Comparison of ENCODE assay signal across 23 mouse cellular contexts in the genomic region with DNA sequence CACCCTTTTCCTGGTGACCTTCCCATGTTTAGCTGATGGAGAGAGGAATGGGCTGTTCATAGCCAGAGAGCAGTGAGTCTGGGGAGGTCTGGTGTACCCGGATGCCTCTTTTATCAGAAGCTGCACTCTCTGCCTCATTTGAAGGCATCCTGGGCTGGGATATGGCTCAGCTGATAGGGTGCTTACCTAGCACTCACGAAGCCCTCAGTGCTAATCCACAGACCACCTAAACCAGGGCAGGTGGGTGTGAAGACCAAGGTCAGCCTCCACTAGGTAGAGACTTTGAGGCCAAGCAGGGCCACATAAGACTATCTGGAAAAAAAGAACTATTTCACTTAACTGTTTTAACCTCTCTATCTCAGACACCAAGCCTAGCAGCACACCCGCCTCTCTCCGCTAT. TPM values are rescaled to one million over a fixed set of nuclear protein-coding genes. Genes with fewer than 3 reads are reported as not detected.
DNase-seq lines count a peak whose midpoint lies in the region; ATAC-seq lines count a peak whose summit lies in the region.
"Had no signal": no experiment of that assay in that cellular context is flagged by ENCODE, and none has a peak within 500 bp of the region (broad histone marks: within the 10 kb centered on the region; RNA-seq: fewer than 3 reads in every experiment).

No protein-coding gene starts in this region.

- WGBS in embryonic facial prominence, embryonic 10.5 days, result 76% methylated on average over 4 of the region's 4 CpGs
- WGBS in forebrain, embryonic 13.5 days, result 84% methylated on average over 4 of the region's 4 CpGs
- 80% methylated on average over 4 of the region's 4 CpGs for WGBS in hindbrain, embryonic 14.5 days
- 81% methylated on average over 4 of the region's 4 CpGs for WGBS in midbrain, embryonic 14.5 days

- no peak for ATAC-seq in forebrain, embryonic 13.5 days
- no peak for ATAC-seq in hindbrain, embryonic 14.5 days (ENCODE audit: low FRiP score)
- no peak for ATAC-seq in midbrain, embryonic 14.5 days (ENCODE audit: low FRiP score, low TSS enrichment)

- DNase-seq in embryonic facial prominence, embryonic 10.5 days (ENCODE audit: low spot score), result no peak
- DNase-seq in hindbrain, embryonic 14.5 days (ENCODE audit: low spot score), result no peak
- DNase-seq in midbrain, embryonic 14.5 days, result no peak
- DNase-seq in spleen, postnatal 10 days (ENCODE audit: low spot score in 2 of 2), result no peak
- no peak for DNase-seq in heart, adult 8-10 months (ENCODE audit: low spot score)
- no peak for DNase-seq in retina, postnatal 1 day
- DNase-seq: adrenal gland, postnatal 10 days; cerebellum, adult 2 months; kidney, adult 11 months; thymus, postnatal 25 days had no signal

- H3K4me3 ChIP-seq in embryonic facial prominence, embryonic 10.5 days, result no peak overlapping the region
- no peak overlapping the region for H3K4me3 ChIP-seq in forebrain, embryonic 13.5 days
- H3K4me3 ChIP-seq in hindbrain, embryonic 14.5 days (replicated peaks; ENCODE audit: low read length), result no peak overlapping the region
- H3K4me3 ChIP-seq in midbrain, embryonic 14.5 days (replicated peaks; ENCODE audit: low read depth, low read length), result no peak overlapping the region
- H3K4me3 ChIP-seq: embryonic facial prominence, embryonic 13.5 days; heart, adult 2 months; left cerebral cortex, adult 2 months; limb, embryonic 13.5 days; lung, embryonic 15.5 days; stomach, embryonic 15.5 days had no signal

- H3K27ac ChIP-seq in embryonic facial prominence, embryonic 10.5 days (replicated peaks), result peak overlapping the region; percentile 35; the same call in 1 of the 2 replicates
- H3K27ac ChIP-seq in forebrain, embryonic 13.5 days, result peak overlapping the region; percentile 75; the same call in 1 of the 2 replicates
- H3K27ac ChIP-seq in hindbrain, embryonic 14.5 days, result peak overlapping the region; percentile 83
- peak overlapping the region; percentile 77 for H3K27ac ChIP-seq in midbrain, embryonic 14.5 days (replicated peaks; ENCODE audit: low read depth, low read length)
- H3K27ac ChIP-seq: embryonic facial prominence, embryonic 13.5 days; left cerebral cortex, adult 2 months; limb, embryonic 13.5 days; lung, embryonic 15.5 days; stomach, embryonic 15.5 days had no signal

- no peak overlapping the region for H3K4me2 ChIP-seq in forebrain, embryonic 13.5 days
- no peak overlapping the region for H3K4me2 ChIP-seq in hindbrain, embryonic 14.5 days (replicated peaks)
- H3K4me2 ChIP-seq in midbrain, embryonic 14.5 days (ENCODE audit: low read length), result no peak overlapping the region
- H3K4me2 ChIP-seq: embryonic facial prominence, embryonic 13.5 days; lung, embryonic 15.5 days had no signal

- no peaks in the 10 kb centered on the region for H3K36me3 ChIP-seq in embryonic facial prominence, embryonic 10.5 days (replicated peaks)
- no peaks in the 10 kb centered on the region for H3K36me3 ChIP-seq in forebrain, embryonic 13.5 days (ENCODE audit: poor library complexity, severe bottlenecking)
- no peaks in the 10 kb centered on the region for H3K36me3 ChIP-seq in hindbrain, embryonic 14.5 days (replicated peaks; ENCODE audit: control insufficient read depth, insufficient read depth)
- no peaks in the 10 kb centered on the region for H3K36me3 ChIP-seq in midbrain, embryonic 14.5 days (ENCODE audit: control insufficient read depth, insufficient read depth, low read length)
- H3K36me3 ChIP-seq: embryonic facial prominence, embryonic 13.5 days; limb, embryonic 13.5 days; lung, embryonic 15.5 days; stomach, embryonic 15.5 days had no signal

- no peaks in the 10 kb centered on the region for H3K27me3 ChIP-seq in embryonic facial prominence, embryonic 10.5 days (replicated peaks; ENCODE audit: low read depth, poor library complexity, severe bottlenecking)
- H3K27me3 ChIP-seq in forebrain, embryonic 13.5 days, result no peaks in the 10 kb centered on the region
- H3K27me3 ChIP-seq in hindbrain, embryonic 14.5 days (ENCODE audit: control insufficient read depth, insufficient read depth, low read length), result no peaks in the 10 kb centered on the region
- H3K27me3 ChIP-seq in midbrain, embryonic 14.5 days (ENCODE audit: control insufficient read depth, insufficient read depth, low read length), result no peaks in the 10 kb centered on the region
- H3K27me3 ChIP-seq: embryonic facial prominence, embryonic 13.5 days; limb, embryonic 13.5 days; lung, embryonic 15.5 days; stomach, embryonic 15.5 days had no signal

- no peak overlapping the region for H3K9ac ChIP-seq in forebrain, embryonic 13.5 days
- H3K9ac ChIP-seq in hindbrain, embryonic 14.5 days, result no peak overlapping the region
- no peak overlapping the region for H3K9ac ChIP-seq in midbrain, embryonic 14.5 days (replicated peaks; ENCODE audit: low read length)
- H3K9ac ChIP-seq: embryonic facial prominence, embryonic 13.5 days; limb, embryonic 13.5 days; lung, embryonic 15.5 days; stomach, embryonic 15.5 days had no signal

- no peaks in the 10 kb centered on the region for H3K9me3 ChIP-seq in embryonic facial prominence, embryonic 10.5 days
- no peaks in the 10 kb centered on the region for H3K9me3 ChIP-seq in forebrain, embryonic 13.5 days (replicated peaks)
- H3K9me3 ChIP-seq in hindbrain, embryonic 14.5 days (ENCODE audit: control insufficient read depth, low read length), result no peaks in the 10 kb centered on the region
- H3K9me3 ChIP-seq in midbrain, embryonic 14.5 days (ENCODE audit: control insufficient read depth, low read length), result no peaks in the 10 kb centered on the region
- H3K9me3 ChIP-seq: embryonic facial prominence, embryonic 13.5 days; limb, embryonic 13.5 days; lung, embryonic 15.5 days; stomach, embryonic 15.5 days had no signal

- H3K4me1 ChIP-seq in embryonic facial prominence, embryonic 10.5 days, result peaks cover 13% of the 10 kb centered on the region
- H3K4me1 ChIP-seq in forebrain, embryonic 13.5 days, result peaks cover 15% of the 10 kb centered on the region
- H3K4me1 ChIP-seq in hindbrain, embryonic 14.5 days (replicated peaks; ENCODE audit: control insufficient read depth, insufficient read depth, low read length), result peaks cover 4% of the 10 kb centered on the region
- H3K4me1 ChIP-seq in midbrain, embryonic 14.5 days (ENCODE audit: control insufficient read depth, insufficient read depth, low read length), result peaks cover 9% of the 10 kb centered on the region
- H3K4me1 ChIP-seq: lung, embryonic 15.5 days had no signal

RNA-seq across cellular contexts. Expression of a gene that starts 7.5 kb away (rescaled TPM):
- 3.7 and 3.8 TPM in 2 replicates for polyA plus RNA-seq in embryonic facial prominence, embryonic 10.5 days (2016; fragmentation: Nextera tagmentation; extraction: Ambion mirVana)
- 3.6 and 4.4 TPM in 2 replicates for polyA plus RNA-seq in forebrain, embryonic 13.5 days (2015; fragmentation: Nextera tagmentation; extraction: Ambion mirVana)
- polyA plus RNA-seq in hindbrain, embryonic 14.5 days (2014; fragmentation: Nextera tagmentation; extraction: Ambion mirVana), result 3.3 and 3.9 TPM in 2 replicates
- polyA plus RNA-seq in midbrain, embryonic 14.5 days (2014; fragmentation: Nextera tagmentation; extraction: Ambion mirVana), result 1.5 and 2.8 TPM in 2 replicates
- 10 to 100 TPM; 20.2 to 22.1 (median 21.5) TPM for total RNA-seq in heart, adult 8-10 months (2022)

RNA-seq across cellular contexts. Expression of a gene that starts 25.6 kb away (rescaled TPM):
- not detected in 2 replicates for polyA plus RNA-seq in embryonic facial prominence, embryonic 10.5 days (2016; fragmentation: Nextera tagmentation; extraction: Ambion mirVana)
- polyA plus RNA-seq in forebrain, embryonic 13.5 days (2015; fragmentation: Nextera tagmentation; extraction: Ambion mirVana), result not detected in 2 replicates
- polyA plus RNA-seq in hindbrain, embryonic 14.5 days (2014; fragmentation: Nextera tagmentation; extraction: Ambion mirVana), result not detected in 2 replicates
- not detected in 2 replicates for polyA plus RNA-seq in midbrain, embryonic 14.5 days (2014; fragmentation: Nextera tagmentation; extraction: Ambion mirVana)
- total RNA-seq in heart, adult 8-10 months (2022), result not detected
- total RNA-seq: adrenal gland, postnatal 10 days; common myeloid progenitor, adult 5-6 weeks; gastrocnemius, adult 8-10 months; heart, adult 2 months; heart, postnatal 14 days; left cerebral cortex, adult 2 months; megakaryocyte, adult 5-6 weeks had no signal
- polyA plus RNA-seq: CD4-positive, CD25-positive, alpha-beta regulatory T cell, adult 4 months; cerebellum, adult 2 months; embryonic facial prominence, embryonic 13.5 days; heart, adult 2 months; limb, embryonic 13.5 days; lung, embryonic 15.5 days; neural tube, embryonic 11.5 days had no signal

RNA-seq across cellular contexts. Expression of a gene that starts 51.4 kb away (rescaled TPM):
- 0.12 TPM in 1 of 2 replicates, not detected in the other for polyA plus RNA-seq in embryonic facial prominence, embryonic 10.5 days (2016; fragmentation: Nextera tagmentation; extraction: Ambion mirVana)
- 0.14 and 0.21 TPM in 2 replicates for polyA plus RNA-seq in forebrain, embryonic 13.5 days (2015; fragmentation: Nextera tagmentation; extraction: Ambion mirVana)
- 0.25 TPM in 2 replicates for polyA plus RNA-seq in hindbrain, embryonic 14.5 days (2014; fragmentation: Nextera tagmentation; extraction: Ambion mirVana)
- polyA plus RNA-seq in midbrain, embryonic 14.5 days (2014; fragmentation: Nextera tagmentation; extraction: Ambion mirVana), result 0.26 and 0.28 TPM in 2 replicates
- 10 to 100 TPM; 33.2 to 59.2 (median 47.4) TPM for total RNA-seq in heart, adult 8-10 months (2022)
- total RNA-seq: common myeloid progenitor, adult 5-6 weeks; megakaryocyte, adult 5-6 weeks had no signal
- polyA plus RNA-seq: neural tube, embryonic 11.5 days had no signal
